Mouse (Mus musculus): ENCODE measurements around the gene Sdsl. TPM values are rescaled to one million over a fixed set of nuclear protein-coding genes. Genes with fewer than 3 reads are reported as not detected.

Gene Sdsl
- total and polyA plus RNA-seq, 2 experiments from 2014 or later: 20.7 to 30.3 TPM

DNA sequence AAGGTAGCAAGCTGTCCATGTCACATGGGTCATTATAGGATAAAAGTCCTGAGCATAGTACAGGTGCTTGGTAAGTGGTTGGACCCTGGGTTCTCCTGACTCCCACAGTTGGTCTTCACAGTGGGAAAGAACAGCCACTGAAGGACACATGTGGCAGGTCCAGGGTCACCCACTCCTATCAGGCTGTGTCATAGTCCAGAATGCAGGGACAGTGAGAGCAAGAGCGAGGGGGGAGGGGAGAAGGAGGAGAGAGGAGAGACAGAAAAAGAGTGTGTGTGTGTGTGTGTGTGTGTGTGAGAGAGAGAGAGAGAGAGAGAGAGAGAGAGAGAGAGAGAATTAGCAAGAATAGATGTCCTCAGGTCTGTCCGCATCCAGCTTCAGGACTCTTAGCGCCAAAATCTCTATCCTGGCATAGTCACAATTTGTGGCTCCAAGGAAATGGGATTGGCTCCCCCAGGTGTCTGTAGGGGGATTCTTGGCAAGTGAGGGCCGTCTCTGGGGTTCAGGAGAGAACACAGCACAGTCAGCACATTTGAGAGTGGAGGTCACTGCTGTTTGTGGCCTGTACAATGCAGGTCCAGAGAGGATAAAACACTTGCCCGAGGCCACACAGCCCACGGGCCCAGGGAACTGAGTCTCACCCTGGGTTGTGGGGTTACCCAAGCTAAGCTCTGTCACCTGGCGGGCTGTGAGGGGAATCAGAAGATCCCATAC, 15.6 kb downstream of the Sdsl start:
- H3K4me2 ChIP-seq (ENCODE audit: low read depth, low read length): no peak overlapping the region
- 0 out of 2 replicates have a peak, but pooled peaks cover 3% of the 10 kb centered on the region for H3K27me3 ChIP-seq (ENCODE audit: control insufficient read depth, insufficient read depth, low read length)
- WGBS: 60% methylated on average over 7 of the region's 7 CpGs
- H3K9ac ChIP-seq (replicated peaks; ENCODE audit: low read depth, low read length): no peak overlapping the region
- no peaks in the 10 kb centered on the region for H3K9me3 ChIP-seq (replicated peaks; ENCODE audit: control insufficient read depth, low read length)
- H3K36me3 ChIP-seq (replicated peaks; ENCODE audit: control insufficient read depth, insufficient read depth, low read length): no peaks in the 10 kb centered on the region
- no peak for ATAC-seq (ENCODE audit: insufficient read depth, low read depth)
- no peak for DNase-seq (ENCODE audit: low spot score)
- TF ChIP-seq CTCF (IDR thresholded peaks at IDR 0.05; ENCODE audit: low read depth) (no peak), EP300 (IDR thresholded peaks at IDR 0.05; ENCODE audit: low read depth) (no peak)
- H3K4me1 ChIP-seq (ENCODE audit: control insufficient read depth, insufficient read depth): no peaks in the 10 kb centered on the region
- H3K4me3 ChIP-seq (ENCODE audit: low read depth, low read length): no peak overlapping the region
- no peak overlapping the region for H3K27ac ChIP-seq (ENCODE audit: low read depth)

- DNase-seq (ENCODE audit: low spot score) (no peak), ATAC-seq (ENCODE audit: insufficient read depth, low read depth) (no peak)
- TF ChIP-seq EP300 (IDR thresholded peaks at IDR 0.05; ENCODE audit: low read depth) (no peak), CTCF (IDR thresholded peaks at IDR 0.05; ENCODE audit: low read depth) (no peak)
- Histone ChIP-seq H3K4me1 (ENCODE audit: control insufficient read depth, insufficient read depth) (no peaks in the 10 kb centered on the region), H3K27me3 (ENCODE audit: control insufficient read depth, insufficient read depth, low read length) (0 out of 2 replicates have a peak, but pooled peaks cover 3% of the 10 kb centered on the region), H3K9ac (replicated peaks; ENCODE audit: low read depth, low read length) (no peak overlapping the region), H3K27ac (ENCODE audit: low read depth) (no peak overlapping the region), H3K4me3 (ENCODE audit: low read depth, low read length) (no peak overlapping the region), H3K4me2 (ENCODE audit: low read depth, low read length) (no peak overlapping the region), H3K9me3 (replicated peaks; ENCODE audit: control insufficient read depth, low read length) (no peaks in the 10 kb centered on the region), H3K36me3 (replicated peaks; ENCODE audit: control insufficient read depth, insufficient read depth, low read length) (no peaks in the 10 kb centered on the region)
- 0% methylated on average over 1 of the region's 1 CpGs for WGBS
These were observed 16.4 kb downstream of the Sdsl start for GRCm38 (mm10) chr5:120456253-120456652.

- Histone ChIP-seq H3K27me3 (ENCODE audit: control insufficient read depth, insufficient read depth, low read length) (0 out of 2 replicates have a peak, but pooled peaks cover 3% of the 10 kb centered on the region), H3K4me1 (ENCODE audit: control insufficient read depth, insufficient read depth) (no peaks in the 10 kb centered on the region), H3K4me2 (ENCODE audit: low read depth, low read length) (no peak overlapping the region), H3K9me3 (replicated peaks; ENCODE audit: control insufficient read depth, low read length) (no peaks in the 10 kb centered on the region), H3K9ac (replicated peaks; ENCODE audit: low read depth, low read length) (no peak overlapping the region), H3K4me3 (ENCODE audit: low read depth, low read length) (no peak overlapping the region), H3K36me3 (replicated peaks; ENCODE audit: control insufficient read depth, insufficient read depth, low read length) (no peaks in the 10 kb centered on the region), H3K27ac (ENCODE audit: low read depth) (no peak overlapping the region)
- no peak for DNase-seq (ENCODE audit: low spot score)
- TF ChIP-seq CTCF (IDR thresholded peaks at IDR 0.05; ENCODE audit: low read depth): no peak
- no peak for TF ChIP-seq EP300 (IDR thresholded peaks at IDR 0.05; ENCODE audit: low read depth)
- 62% methylated on average over 14 of the region's 14 CpGs for WGBS
- no peak for ATAC-seq (ENCODE audit: insufficient read depth, low read depth)
These were observed 17.8 kb downstream of the Sdsl start for GRCm38 (mm10) chr5:120454756-120455337.

DNA sequence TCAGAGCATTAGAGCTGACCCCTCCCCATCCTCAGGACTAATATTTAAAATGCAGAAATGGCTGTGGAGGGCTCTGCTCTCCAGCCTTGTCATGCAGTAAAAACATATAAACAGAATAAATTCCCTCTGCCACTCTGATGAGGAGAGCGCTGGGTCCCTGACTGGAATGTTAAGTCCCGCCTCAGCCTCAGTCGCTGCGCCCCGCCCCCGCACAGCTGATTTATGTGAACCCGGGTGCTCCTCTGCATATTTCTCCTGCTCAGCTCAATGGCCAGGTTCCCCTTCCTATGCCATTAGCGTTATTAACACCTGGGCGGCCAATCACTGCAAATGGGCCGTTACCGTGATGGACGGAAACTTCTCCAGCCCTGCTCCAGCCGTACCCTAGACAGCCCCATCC, 25.3 kb downstream of the Sdsl start:
- peaks cover 39% of the 10 kb centered on the region; the same call in 1 of the 2 replicates for H3K27me3 ChIP-seq (ENCODE audit: control insufficient read depth, insufficient read depth, low read length)
- TF ChIP-seq CTCF (IDR thresholded peaks at IDR 0.05; ENCODE audit: low read depth) (no peak), EP300 (IDR thresholded peaks at IDR 0.05; ENCODE audit: low read depth) (no peak)
- no peaks in the 10 kb centered on the region for H3K36me3 ChIP-seq (replicated peaks; ENCODE audit: control insufficient read depth, insufficient read depth, low read length)
- no peaks in the 10 kb centered on the region for H3K9me3 ChIP-seq (replicated peaks; ENCODE audit: control insufficient read depth, low read length)
- H3K4me2 ChIP-seq (ENCODE audit: low read depth, low read length): no peak overlapping the region
- ATAC-seq (ENCODE audit: insufficient read depth, low read depth): no peak
- 33% methylated on average over 13 of the region's 13 CpGs for WGBS
- H3K27ac ChIP-seq (ENCODE audit: low read depth): no peak overlapping the region
- H3K4me1 ChIP-seq (ENCODE audit: control insufficient read depth, insufficient read depth): no peaks in the 10 kb centered on the region
- DNase-seq (ENCODE audit: low spot score): no peak
- H3K4me3 ChIP-seq (ENCODE audit: low read depth, low read length): no peak overlapping the region
- H3K9ac ChIP-seq (replicated peaks; ENCODE audit: low read depth, low read length): no peak overlapping the region

DNA sequence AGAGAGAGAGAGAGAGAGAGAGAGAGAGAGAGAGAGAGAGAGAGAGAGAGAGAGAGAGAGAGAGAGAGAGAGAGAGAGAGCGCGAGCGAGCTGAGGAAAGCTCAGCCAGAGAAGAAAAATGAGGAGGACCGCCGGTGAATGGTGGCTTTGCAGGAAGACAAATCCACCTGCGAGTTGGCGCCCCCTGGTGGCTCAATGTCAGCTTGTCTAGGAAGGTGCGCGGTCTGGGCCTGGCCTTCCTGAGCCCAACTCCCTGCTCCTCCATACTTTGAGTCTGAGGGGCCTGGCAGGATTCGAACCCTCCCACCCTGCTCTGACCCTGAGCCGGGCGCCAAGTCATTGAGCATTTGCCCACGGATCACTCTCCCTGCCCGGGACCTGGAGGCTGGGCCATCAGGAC, 31.9 kb downstream of the Sdsl start:
- H3K4me2 ChIP-seq (ENCODE audit: low read depth, low read length): peak overlapping the region; percentile 59
- DNase-seq (ENCODE audit: low spot score) (peak; percentile 69), ATAC-seq (ENCODE audit: insufficient read depth, low read depth) (peak; percentile 58)
- H3K4me1 ChIP-seq (ENCODE audit: control insufficient read depth, insufficient read depth): peaks cover 8% of the 10 kb centered on the region
- peak overlapping the region; percentile 44 for H3K4me3 ChIP-seq (ENCODE audit: low read depth, low read length)
- no peaks in the 10 kb centered on the region for H3K9me3 ChIP-seq (replicated peaks; ENCODE audit: control insufficient read depth, low read length)
- peak; percentile 76 for TF ChIP-seq CTCF (IDR thresholded peaks at IDR 0.05; ENCODE audit: low read depth)
- no peak for TF ChIP-seq EP300 (IDR thresholded peaks at IDR 0.05; ENCODE audit: low read depth)
- H3K27ac ChIP-seq (ENCODE audit: low read depth): no peak overlapping the region
- no peaks in the 10 kb centered on the region for H3K36me3 ChIP-seq (replicated peaks; ENCODE audit: control insufficient read depth, insufficient read depth, low read length)
- 5% methylated on average over 11 of the region's 14 CpGs for WGBS
- H3K9ac ChIP-seq (replicated peaks; ENCODE audit: low read depth, low read length): no peak overlapping the region
- peaks cover 73% of the 10 kb centered on the region for H3K27me3 ChIP-seq (ENCODE audit: control insufficient read depth, insufficient read depth, low read length)
